Mouse (Mus musculus) forebrain, postnatal 0 days (tissue): ENCODE results near the gene Eya2. TPM values are rescaled to one million over a fixed set of nuclear protein-coding genes. Genes with fewer than 3 reads are reported as not detected.
A peak's percentile ranks its signal among the peaks of the same experiment; 100 is the strongest.

Experiments
- ATAC-seq: fragments of 200-750 bp; cut with Nextera tagmentation; 2 replicates; pipeline ENCODE4 v1.8.0; 2017; ENCODE audit warnings: mild to moderate bottlenecking, moderate library complexity
- DNase-seq: peaks from one replicate; pipeline ENCODE4 v3.0.0-alpha.2; 2015
- H3K27ac ChIP-seq: fragments of 300-500 bp; sonication (generic); 2 replicates; pipeline ENCODE4 v1.5.1; 2014; ENCODE audit warnings: low read depth, mild to moderate bottlenecking, antibody characterized with exemption, low read length, moderate library complexity, mixed read lengths
- H3K27me3 ChIP-seq: fragments of 300-500 bp; sonication (generic); 2 replicates; pipeline ENCODE4 v1.6.1; 2014; ENCODE audit warnings: mild to moderate bottlenecking, low read length, mixed read lengths; ENCODE audit not compliant: insufficient read depth
- H3K36me3 ChIP-seq: fragments of 300-500 bp; sonication (generic); 2 replicates; pipeline ENCODE4 v1.6.1; 2014; ENCODE audit warnings: mild to moderate bottlenecking, moderate library complexity; ENCODE audit not compliant: insufficient read depth
- H3K4me1 ChIP-seq: fragments of 300-500 bp; sonication (generic); 2 replicates; pipeline ENCODE4 v1.6.1; 2014; ENCODE audit warnings: antibody characterized with exemption; ENCODE audit not compliant: insufficient read depth
- H3K4me2 ChIP-seq: fragments of 300-500 bp; sonication (generic); 2 replicates; pipeline ENCODE4 v1.6.1; 2014; ENCODE audit warnings: low read depth, mild to moderate bottlenecking, moderate library complexity
- H3K4me3 ChIP-seq: fragments of 300-500 bp; sonication (generic); 2 replicates; pipeline ENCODE4 v1.5.1; 2014; ENCODE audit warnings: low read depth, low read length, mixed read lengths
- H3K9ac ChIP-seq: fragments of 300-500 bp; sonication (generic); 2 replicates; pipeline ENCODE4 v1.6.1; 2014; ENCODE audit warnings: mild to moderate bottlenecking
- H3K9me3 ChIP-seq: fragments of 300-500 bp; sonication (generic); 2 replicates; pipeline ENCODE4 v1.6.1; 2016; ENCODE audit warnings: low read length
- CTCF ChIP-seq: sonication (generic); IDR thresholded peaks from 2 replicates; pipeline ENCODE4 v1.5.1; 2016; ENCODE audit warnings: antibody characterized with exemption, control low read depth, low read depth
- WGBS: fragments of 180-500 bp; shearing (Covaris S2); extraction: QIAGEN DNeasy Blood & Tissue Kit; methylation state at CpG from one replicate; pipeline ENCODE4 v1.1.7; 2014; 5-methylcytosine and 5-hydroxymethylcytosine counted together
- polyA plus RNA-seq: library from polyadenylated mRNA; unstranded; fragments of >200 nt; fragmentation: Nextera tagmentation; extraction: Ambion mirVana; gene quantifications from 2 replicates; pipeline ENCODE4 v1.2.1, GENCODE M21; 2015
- total RNA-seq: library from RNA; depleted of rRNA; stranded (reverse); fragments of >200 nt; gene quantifications from 2 replicates; pipeline ENCODE4 v1.2.3, GENCODE M21; 2014

Eya2 gene
- total and polyA plus RNA-seq, 2 experiments from 2014 or later, result 7.4 to 11.3 TPM

- Histone ChIP-seq H3K27me3 (peaks cover 12% of the 10 kb centered on the region), H3K9ac (no peak overlapping the region), H3K9me3 (no peaks in the 10 kb centered on the region), H3K36me3 (no peaks in the 10 kb centered on the region), H3K4me2 (no peak overlapping the region), H3K4me3 (no peak overlapping the region), H3K4me1 (peaks cover 3% of the 10 kb centered on the region; the same call in 1 of the 2 replicates), H3K27ac (no peak overlapping the region)
- no peak for ATAC-seq
- TF ChIP-seq CTCF, result no peak
- DNase-seq, result no peak
- WGBS, result 46% methylated on average over 4 of the region's 5 CpGs
Measured at GRCm38 (mm10) chr2:165740381-165740780, 145.5 kb downstream of the Eya2 start.

- Histone ChIP-seq H3K4me3 (no peak overlapping the region), H3K27ac (no peak overlapping the region), H3K9ac (no peak overlapping the region), H3K9me3 (no peaks in the 10 kb centered on the region), H3K4me2 (no peak overlapping the region), H3K27me3 (peaks cover 12% of the 10 kb centered on the region), H3K36me3 (no peaks in the 10 kb centered on the region), H3K4me1 (peaks cover 7% of the 10 kb centered on the region; the same call in 1 of the 2 replicates)
- DNase-seq (no peak), ATAC-seq (no peak)
- TF ChIP-seq CTCF, result no peak
- WGBS, result 11% methylated on average over 9 of the region's 9 CpGs
Measured at GRCm38 (mm10) chr2:165740982-165741381, 146.2 kb downstream of the Eya2 start.

- H3K27ac ChIP-seq, result no peak overlapping the region
- ATAC-seq, result no peak
- WGBS, result 27% methylated on average over 11 of the region's 11 CpGs
- no peak for TF ChIP-seq CTCF
- peaks cover 8% of the 10 kb centered on the region; the same call in 1 of the 2 replicates for H3K4me1 ChIP-seq
- H3K4me2 ChIP-seq, result no peak overlapping the region
- H3K36me3 ChIP-seq, result no peaks in the 10 kb centered on the region
- H3K9ac ChIP-seq, result no peak overlapping the region
- no peaks in the 10 kb centered on the region for H3K9me3 ChIP-seq
- H3K27me3 ChIP-seq, result peaks cover 12% of the 10 kb centered on the region
- DNase-seq, result no peak
- no peak overlapping the region for H3K4me3 ChIP-seq
Measured at GRCm38 (mm10) chr2:165741526-165742050, 146.8 kb downstream of the Eya2 start.

- no peak for TF ChIP-seq CTCF
- ATAC-seq, result no peak
Measured at GRCm38 (mm10) chr2:165742210-165742786, 147.5 kb downstream of the Eya2 start.

GRCm38 (mm10) chr2:165745306-165746098, 150.7 kb downstream of the Eya2 start:
- H3K36me3 ChIP-seq, result no peaks in the 10 kb centered on the region
- no peaks in the 10 kb centered on the region for H3K9me3 ChIP-seq
- peak overlapping the region; percentile 55 for H3K27ac ChIP-seq
- ATAC-seq (peak; percentile 89), DNase-seq (peak; percentile 61)
- TF ChIP-seq CTCF, result no peak
- 0 out of 2 replicates have a peak overlapping the region, but pooled peaks have one; percentile 11 for H3K9ac ChIP-seq
- no peak overlapping the region for H3K4me3 ChIP-seq
- H3K27me3 ChIP-seq, result peaks cover 12% of the 10 kb centered on the region
- H3K4me2 ChIP-seq, result peak overlapping the region; percentile 28; the same call in 1 of the 2 replicates
- H3K4me1 ChIP-seq, result peaks cover 8% of the 10 kb centered on the region; the same call in 1 of the 2 replicates
- WGBS, result 7% methylated on average over 18 of the region's 18 CpGs

More at GRCm38 (mm10) chr2:165742210-165742786, 147.5 kb downstream of the Eya2 start:
- Histone ChIP-seq H3K9me3 (no peaks in the 10 kb centered on the region), H3K4me2 (no peak overlapping the region), H3K9ac (no peak overlapping the region), H3K36me3 (no peaks in the 10 kb centered on the region), H3K4me1 (peaks cover 8% of the 10 kb centered on the region; the same call in 1 of the 2 replicates), H3K27ac (no peak overlapping the region), H3K4me3 (no peak overlapping the region), H3K27me3 (peaks cover 12% of the 10 kb centered on the region)
- 28% methylated on average over 21 of the region's 21 CpGs for WGBS
- no peak for DNase-seq

- ATAC-seq, result no peak
- TF ChIP-seq CTCF, result no peak
- H3K27me3 ChIP-seq, result no peaks in the 10 kb centered on the region; the same call in none of the 2 replicates
- no peak overlapping the region for H3K9ac ChIP-seq
- WGBS, result 58% methylated on average over 7 of the region's 7 CpGs
- H3K4me2 ChIP-seq, result no peak overlapping the region
- H3K4me1 ChIP-seq, result peaks cover 8% of the 10 kb centered on the region; the same call in 1 of the 2 replicates
- H3K9me3 ChIP-seq, result no peaks in the 10 kb centered on the region
- no peak for DNase-seq
- no peak overlapping the region for H3K27ac ChIP-seq
- no peaks in the 10 kb centered on the region for H3K36me3 ChIP-seq
- no peak overlapping the region for H3K4me3 ChIP-seq
Measured at GRCm38 (mm10) chr2:165747975-165748374, 153.1 kb downstream of the Eya2 start.
